Mouse (Mus musculus) bone marrow, adult 2 months (tissue): Measurements from ENCODE around the gene Rapgef5.

Experiments
- CTCF ChIP-seq: fragments of 200-500 bp; IDR thresholded peaks from 2 replicates; pipeline ENCODE4 v1.5.1; 2011; ENCODE audit warnings: low read length, control low read depth; ENCODE audit not compliant: control insufficient read depth, insufficient read depth
- POLR2A ChIP-seq: fragments of 200-500 bp; IDR thresholded peaks from 2 replicates; pipeline ENCODE4 v1.6.1; 2011; ENCODE audit warnings: low read depth, mild to moderate bottlenecking, control low read depth, low read length, borderline replicate concordance; ENCODE audit not compliant: control insufficient read depth

- TF ChIP-seq POLR2A, result no peak
- peak; percentile 79 for TF ChIP-seq CTCF
Observed at GRCm38 (mm10) chr12:117769113-117769512, 252.8 kb downstream of the Rapgef5 start.
